Mouse (Mus musculus): ENCODE measurements around the gene Kcnv2. TPM values are rescaled to one million over a fixed set of nuclear protein-coding genes. Genes with fewer than 3 reads are reported as not detected.

The Kcnv2 gene
- polyA plus RNA-seq, 1 experiment from 2014 or later = 0.08 TPM

GRCm38 (mm10) chr19:27351700-27352099 lies 29.3 kb downstream of the Kcnv2 start:
- Histone ChIP-seq H3K9me3 (replicated peaks; ENCODE audit: control insufficient read depth, low read length) (no peaks in the 10 kb centered on the region), H3K27me3 (ENCODE audit: control insufficient read depth, insufficient read depth, low read length) (no peaks in the 10 kb centered on the region; the same call in 1 of the 2 replicates), H3K4me3 (ENCODE audit: low read length) (no peak overlapping the region), H3K27ac (ENCODE audit: low read length) (no peak overlapping the region), H3K4me2 (ENCODE audit: low read depth, low read length) (no peak overlapping the region), H3K9ac (ENCODE audit: low read length) (no peak overlapping the region), H3K36me3 (ENCODE audit: control insufficient read depth, insufficient read depth) (no peaks in the 10 kb centered on the region), H3K4me1 (ENCODE audit: control insufficient read depth, insufficient read depth, low read length) (no peaks in the 10 kb centered on the region)
- ATAC-seq (replicated peaks; ENCODE audit: extremely low read depth, insufficient read depth, low FRiP score) = no peak
- WGBS = 55% methylated on average over 6 of the region's 6 CpGs

DNA sequence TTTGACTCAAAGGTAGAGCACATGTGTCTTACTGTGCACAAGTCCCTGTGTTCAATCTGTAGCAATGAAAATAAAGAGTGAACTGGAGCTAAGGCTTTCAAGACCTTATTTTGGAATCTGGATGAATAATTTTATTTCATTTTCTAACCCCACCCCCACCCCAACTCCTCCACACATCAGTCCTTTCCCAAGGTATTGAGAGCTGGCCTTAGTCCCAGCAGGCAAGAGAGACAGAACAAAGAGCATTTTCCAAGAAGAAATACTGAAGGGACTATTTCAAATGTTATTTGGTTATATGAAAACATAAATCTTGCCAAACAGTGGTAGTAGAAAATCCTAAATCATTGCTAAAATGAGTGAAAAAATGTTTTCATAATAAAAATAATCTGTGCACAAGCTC lies 38.0 kb downstream of the Kcnv2 start:
- Histone ChIP-seq H3K4me1 (ENCODE audit: control insufficient read depth, insufficient read depth, low read length) (peaks cover 4% of the 10 kb centered on the region), H3K9me3 (replicated peaks; ENCODE audit: control insufficient read depth, low read length) (peaks cover 7% of the 10 kb centered on the region; the same call in 1 of the 2 replicates), H3K36me3 (ENCODE audit: control insufficient read depth, insufficient read depth) (no peaks in the 10 kb centered on the region), H3K4me2 (ENCODE audit: low read depth, low read length) (no peak overlapping the region), H3K27me3 (ENCODE audit: control insufficient read depth, insufficient read depth, low read length) (no peaks in the 10 kb centered on the region), H3K9ac (ENCODE audit: low read length) (no peak overlapping the region), H3K4me3 (ENCODE audit: low read length) (no peak overlapping the region), H3K27ac (ENCODE audit: low read length) (no peak overlapping the region)
- ATAC-seq (replicated peaks; ENCODE audit: extremely low read depth, insufficient read depth, low FRiP score) = no peak

DNA sequence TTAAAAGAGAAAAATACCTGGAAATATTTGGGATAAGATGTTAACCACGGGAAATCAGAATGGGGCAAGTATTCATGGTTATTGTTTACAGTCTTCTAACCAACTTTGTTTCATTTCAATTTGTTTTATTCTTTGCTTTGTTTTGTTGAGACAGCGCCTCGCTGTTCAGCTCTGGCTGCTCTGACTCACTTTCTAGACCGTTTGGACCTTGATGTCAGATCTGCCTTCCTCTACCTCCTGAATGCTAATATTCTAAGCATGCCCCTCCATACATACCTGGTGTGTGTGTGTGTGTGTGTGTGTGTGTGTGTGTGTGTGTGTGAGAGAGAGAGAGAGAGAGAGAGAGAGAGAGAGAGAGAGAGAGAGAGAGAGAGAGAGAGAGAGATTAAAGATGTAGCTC lies 41.5 kb downstream of the Kcnv2 start:
- H3K27me3 ChIP-seq (ENCODE audit: control insufficient read depth, insufficient read depth, low read length) = no peaks in the 10 kb centered on the region
- H3K9me3 ChIP-seq (replicated peaks; ENCODE audit: control insufficient read depth, low read length) = peaks cover 5% of the 10 kb centered on the region; the same call in 1 of the 2 replicates
- H3K9ac ChIP-seq (ENCODE audit: low read length) = no peak overlapping the region
- ATAC-seq (replicated peaks; ENCODE audit: extremely low read depth, insufficient read depth, low FRiP score) = no peak
- H3K4me3 ChIP-seq (ENCODE audit: low read length) = peak overlapping the region; percentile 38
- 55% methylated on average over 4 of the region's 4 CpGs for WGBS
- H3K27ac ChIP-seq (ENCODE audit: low read length) = no peak overlapping the region
- H3K4me1 ChIP-seq (ENCODE audit: control insufficient read depth, insufficient read depth, low read length) = peaks cover 4% of the 10 kb centered on the region
- H3K4me2 ChIP-seq (ENCODE audit: low read depth, low read length) = peak overlapping the region; percentile 56
- no peaks in the 10 kb centered on the region for H3K36me3 ChIP-seq (ENCODE audit: control insufficient read depth, insufficient read depth)

GRCm38 (mm10) chr19:27364521-27364931 lies 42.1 kb downstream of the Kcnv2 start:
- peaks cover 5% of the 10 kb centered on the region; the same call in 1 of the 2 replicates for H3K9me3 ChIP-seq (replicated peaks; ENCODE audit: control insufficient read depth, low read length)
- no peaks in the 10 kb centered on the region for H3K36me3 ChIP-seq (ENCODE audit: control insufficient read depth, insufficient read depth)
- peaks cover 4% of the 10 kb centered on the region for H3K4me1 ChIP-seq (ENCODE audit: control insufficient read depth, insufficient read depth, low read length)
- ATAC-seq (replicated peaks; ENCODE audit: extremely low read depth, insufficient read depth, low FRiP score) = peak; percentile 60; the same call in 1 of the 2 replicates
- WGBS = 8% methylated on average over 8 of the region's 8 CpGs
- H3K4me3 ChIP-seq (ENCODE audit: low read length) = peak overlapping the region; percentile 38
- peak overlapping the region; percentile 42; the same call in 1 of the 2 replicates for H3K9ac ChIP-seq (ENCODE audit: low read length)
- H3K27ac ChIP-seq (ENCODE audit: low read length) = no peak overlapping the region
- peak overlapping the region; percentile 56 for H3K4me2 ChIP-seq (ENCODE audit: low read depth, low read length)
- no peaks in the 10 kb centered on the region for H3K27me3 ChIP-seq (ENCODE audit: control insufficient read depth, insufficient read depth, low read length)

DNA sequence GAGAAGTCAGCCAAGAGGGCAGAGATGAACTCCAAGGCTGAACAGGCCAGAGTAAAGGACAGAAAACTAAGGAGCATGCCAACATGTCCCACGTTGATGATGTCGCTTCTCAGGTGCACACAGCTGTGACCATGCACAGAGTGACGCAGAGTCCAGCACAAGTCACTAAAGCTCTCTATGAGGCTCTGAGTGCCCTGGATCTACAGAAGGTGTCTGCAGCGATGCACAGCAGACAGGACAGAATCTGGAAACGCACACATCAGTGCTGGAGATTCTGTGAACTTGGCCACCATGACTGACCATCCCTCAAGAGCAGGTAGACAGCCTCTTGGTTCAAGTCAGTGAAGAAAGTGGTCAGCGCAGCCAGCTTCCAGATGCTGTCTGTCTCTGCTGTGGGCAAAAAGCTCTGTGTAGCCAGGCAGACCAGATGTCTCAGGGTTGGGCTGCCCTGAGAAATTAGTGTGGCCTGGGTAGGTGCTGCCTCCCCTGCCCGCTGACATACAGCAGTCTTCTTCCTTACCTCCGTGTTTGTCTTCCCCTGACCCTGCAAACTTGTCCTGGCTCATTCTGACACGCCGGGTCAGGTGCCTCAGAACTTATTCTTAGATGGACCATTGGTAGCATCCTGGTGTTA lies 43.8 kb downstream of the Kcnv2 start:
- WGBS = 88% methylated on average over 10 of the region's 10 CpGs
- Histone ChIP-seq H3K9me3 (replicated peaks; ENCODE audit: control insufficient read depth, low read length) (peaks cover 3% of the 10 kb centered on the region; the same call in 1 of the 2 replicates), H3K27me3 (ENCODE audit: control insufficient read depth, insufficient read depth, low read length) (no peaks in the 10 kb centered on the region), H3K4me1 (ENCODE audit: control insufficient read depth, insufficient read depth, low read length) (peaks cover 8% of the 10 kb centered on the region), H3K9ac (ENCODE audit: low read length) (no peak overlapping the region), H3K4me2 (ENCODE audit: low read depth, low read length) (no peak overlapping the region), H3K27ac (ENCODE audit: low read length) (no peak overlapping the region), H3K4me3 (ENCODE audit: low read length) (no peak overlapping the region), H3K36me3 (ENCODE audit: control insufficient read depth, insufficient read depth) (no peaks in the 10 kb centered on the region)
- no peak for ATAC-seq (replicated peaks; ENCODE audit: extremely low read depth, insufficient read depth, low FRiP score)

DNA sequence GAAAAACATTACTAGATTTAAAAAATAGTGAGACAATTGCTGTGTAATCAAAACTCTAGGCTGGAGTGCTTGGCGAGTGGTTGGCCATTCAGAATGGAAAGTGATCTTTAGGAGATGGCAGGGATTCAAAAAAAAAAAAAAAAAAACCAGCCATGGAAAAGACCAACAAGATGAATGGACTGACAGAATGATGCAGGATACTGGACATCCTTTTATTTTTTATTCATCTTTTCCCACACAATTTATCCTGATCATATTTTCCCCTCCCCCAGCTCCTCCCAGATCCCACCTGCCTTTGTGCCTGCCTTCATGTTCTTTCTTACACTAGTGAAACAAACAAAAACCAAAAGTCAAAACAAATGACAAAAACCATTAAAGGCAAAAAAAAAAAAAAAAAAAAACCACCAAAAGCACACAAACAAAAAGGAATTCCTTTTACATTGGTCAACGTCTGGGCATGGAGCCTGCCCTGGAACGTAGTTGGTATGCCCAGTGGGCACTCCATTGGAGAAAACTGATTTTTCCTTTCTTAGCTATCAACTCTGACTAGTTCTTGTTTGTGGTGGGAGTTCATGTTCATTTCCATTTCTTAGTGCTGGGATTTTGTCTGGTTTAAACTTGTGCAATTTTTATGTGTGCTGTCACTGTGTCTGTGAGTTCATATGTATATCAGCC lies 47.2 kb downstream of the Kcnv2 start:
- 64% methylated on average over 3 of the region's 3 CpGs for WGBS
- Histone ChIP-seq H3K27me3 (ENCODE audit: control insufficient read depth, insufficient read depth, low read length) (no peaks in the 10 kb centered on the region), H3K4me2 (ENCODE audit: low read depth, low read length) (no peak overlapping the region), H3K27ac (ENCODE audit: low read length) (no peak overlapping the region), H3K9ac (ENCODE audit: low read length) (no peak overlapping the region), H3K36me3 (ENCODE audit: control insufficient read depth, insufficient read depth) (no peaks in the 10 kb centered on the region), H3K4me1 (ENCODE audit: control insufficient read depth, insufficient read depth, low read length) (peaks cover 4% of the 10 kb centered on the region; the same call in 1 of the 2 replicates), H3K4me3 (ENCODE audit: low read length) (no peak overlapping the region), H3K9me3 (replicated peaks; ENCODE audit: control insufficient read depth, low read length) (peaks cover 3% of the 10 kb centered on the region; the same call in 1 of the 2 replicates)
- no peak for ATAC-seq (replicated peaks; ENCODE audit: extremely low read depth, insufficient read depth, low FRiP score)

DNA sequence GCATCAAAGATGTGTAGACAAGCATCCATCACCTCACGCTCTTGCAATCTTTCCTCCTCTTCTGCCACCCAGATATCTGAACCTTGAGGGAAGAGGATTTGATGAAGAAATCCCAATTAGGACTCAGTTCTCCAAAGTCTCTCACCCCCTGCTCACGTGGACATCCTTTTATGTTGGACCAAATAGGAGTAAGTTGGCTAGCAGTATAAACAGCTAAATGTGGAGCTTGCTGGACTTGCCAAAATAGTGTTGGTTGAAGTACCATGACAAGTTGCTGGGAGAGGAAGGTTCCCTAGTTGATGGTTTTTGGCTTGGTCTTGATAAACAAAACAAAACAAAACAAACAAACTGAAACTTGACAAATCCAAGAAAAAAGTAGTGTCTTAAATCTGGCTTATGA lies 47.8 kb downstream of the Kcnv2 start:
- WGBS = 61% methylated on average over 2 of the region's 2 CpGs
- Histone ChIP-seq H3K27me3 (ENCODE audit: control insufficient read depth, insufficient read depth, low read length) (no peaks in the 10 kb centered on the region), H3K4me3 (ENCODE audit: low read length) (no peak overlapping the region), H3K36me3 (ENCODE audit: control insufficient read depth, insufficient read depth) (no peaks in the 10 kb centered on the region), H3K4me2 (ENCODE audit: low read depth, low read length) (no peak overlapping the region), H3K27ac (ENCODE audit: low read length) (no peak overlapping the region), H3K4me1 (ENCODE audit: control insufficient read depth, insufficient read depth, low read length) (peaks cover 4% of the 10 kb centered on the region; the same call in 1 of the 2 replicates), H3K9ac (ENCODE audit: low read length) (no peak overlapping the region), H3K9me3 (replicated peaks; ENCODE audit: control insufficient read depth, low read length) (peaks cover 3% of the 10 kb centered on the region; the same call in 1 of the 2 replicates)
- ATAC-seq (replicated peaks; ENCODE audit: extremely low read depth, insufficient read depth, low FRiP score) = no peak

GRCm38 (mm10) chr19:27370784-27371183 lies 48.4 kb downstream of the Kcnv2 start:
- Histone ChIP-seq H3K27me3 (ENCODE audit: control insufficient read depth, insufficient read depth, low read length) (no peaks in the 10 kb centered on the region), H3K4me1 (ENCODE audit: control insufficient read depth, insufficient read depth, low read length) (peaks cover 4% of the 10 kb centered on the region; the same call in 1 of the 2 replicates), H3K27ac (ENCODE audit: low read length) (no peak overlapping the region), H3K9me3 (replicated peaks; ENCODE audit: control insufficient read depth, low read length) (peaks cover 3% of the 10 kb centered on the region; the same call in 1 of the 2 replicates), H3K9ac (ENCODE audit: low read length) (no peak overlapping the region), H3K36me3 (ENCODE audit: control insufficient read depth, insufficient read depth) (no peaks in the 10 kb centered on the region), H3K4me2 (ENCODE audit: low read depth, low read length) (no peak overlapping the region), H3K4me3 (ENCODE audit: low read length) (no peak overlapping the region)
- 72% methylated on average over 2 of the region's 2 CpGs for WGBS
- ATAC-seq (replicated peaks; ENCODE audit: extremely low read depth, insufficient read depth, low FRiP score) = no peak

DNA sequence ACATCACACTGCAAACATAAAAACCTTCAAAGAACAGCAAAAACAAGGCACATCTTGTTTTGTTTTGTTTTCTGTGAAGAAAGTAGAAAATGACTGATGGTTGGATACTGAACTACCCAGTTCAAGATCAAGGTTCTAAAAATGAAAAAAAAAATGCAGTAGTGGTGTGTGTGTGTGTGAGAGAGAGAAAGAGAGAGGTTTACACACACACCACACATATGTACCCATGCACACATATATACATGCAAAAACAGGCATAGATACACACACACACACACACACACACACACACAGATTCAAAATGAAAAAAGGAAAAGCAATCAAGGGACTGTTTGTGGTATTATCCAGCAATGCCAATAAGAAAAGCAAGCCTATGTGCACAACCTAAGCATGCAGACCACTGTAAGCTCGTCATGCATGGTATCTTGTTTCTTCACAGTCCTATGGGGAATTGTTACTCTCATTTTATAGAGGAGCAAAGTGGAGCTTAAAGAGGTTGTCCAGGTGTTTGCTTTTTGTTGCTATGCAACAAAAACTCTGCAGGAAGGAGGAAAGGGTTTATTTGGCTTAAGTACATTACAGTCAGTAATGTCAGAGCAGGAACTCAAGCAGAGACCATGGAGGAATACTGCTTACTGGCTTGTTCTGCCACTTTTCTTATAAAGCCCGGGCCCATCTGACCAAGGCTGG lies 57.5 kb downstream of the Kcnv2 start:
- H3K27me3 ChIP-seq (ENCODE audit: control insufficient read depth, insufficient read depth, low read length) = no peaks in the 10 kb centered on the region
- H3K4me1 ChIP-seq (ENCODE audit: control insufficient read depth, insufficient read depth, low read length) = peaks cover 10% of the 10 kb centered on the region; the same call in 1 of the 2 replicates
- ATAC-seq (replicated peaks; ENCODE audit: extremely low read depth, insufficient read depth, low FRiP score) = no peak
- WGBS = 72% methylated on average over 2 of the region's 2 CpGs
- no peak overlapping the region for H3K27ac ChIP-seq (ENCODE audit: low read length)
- H3K36me3 ChIP-seq (ENCODE audit: control insufficient read depth, insufficient read depth) = no peaks in the 10 kb centered on the region
- H3K9me3 ChIP-seq (replicated peaks; ENCODE audit: control insufficient read depth, low read length) = no peaks in the 10 kb centered on the region
- no peak overlapping the region for H3K4me3 ChIP-seq (ENCODE audit: low read length)
- no peak overlapping the region for H3K4me2 ChIP-seq (ENCODE audit: low read depth, low read length)
- H3K9ac ChIP-seq (ENCODE audit: low read length) = no peak overlapping the region
